Mouse (Mus musculus): ENCODE data around the gene Pitx3. TPM values are rescaled to one million over a fixed set of nuclear protein-coding genes. Genes with fewer than 3 reads are reported as not detected.

The Pitx3 gene
- polyA plus RNA-seq, 2 experiments = 8.1 to 14.0 TPM

GRCm38 (mm10) chr19:46140324-46140723 is 7.8 kb downstream of the Pitx3 start:
- ATAC-seq (ENCODE audit: low FRiP score, low read depth) (no peak), DNase-seq (ENCODE audit: low spot score) (no peak)
- Histone ChIP-seq H3K9me3 (ENCODE audit: control insufficient read depth, low read length) (no peaks in the 10 kb centered on the region), H3K4me3 (replicated peaks; ENCODE audit: low read length) (no peak overlapping the region), H3K36me3 (ENCODE audit: control insufficient read depth, insufficient read depth, low read length) (no peaks in the 10 kb centered on the region), H3K9ac (ENCODE audit: low read depth, low read length, severe bottlenecking) (no peak overlapping the region), H3K4me2 (replicated peaks; ENCODE audit: low read depth, low read length, severe bottlenecking) (no peak overlapping the region), H3K27ac (replicated peaks; ENCODE audit: low read depth, low read length) (no peak overlapping the region), H3K4me1 (ENCODE audit: control insufficient read depth, insufficient read depth, low read length) (peaks cover 10% of the 10 kb centered on the region; the same call in 1 of the 2 replicates), H3K27me3 (ENCODE audit: control insufficient read depth, insufficient read depth, low read length) (peaks cover 57% of the 10 kb centered on the region)
- TF ChIP-seq POLR2A (IDR thresholded peaks at IDR 0.05; ENCODE audit: borderline replicate concordance, extremely low read depth, insufficient read depth, insufficient read length) = no peak
- 63% methylated on average over 2 of the region's 2 CpGs for WGBS

DNA sequence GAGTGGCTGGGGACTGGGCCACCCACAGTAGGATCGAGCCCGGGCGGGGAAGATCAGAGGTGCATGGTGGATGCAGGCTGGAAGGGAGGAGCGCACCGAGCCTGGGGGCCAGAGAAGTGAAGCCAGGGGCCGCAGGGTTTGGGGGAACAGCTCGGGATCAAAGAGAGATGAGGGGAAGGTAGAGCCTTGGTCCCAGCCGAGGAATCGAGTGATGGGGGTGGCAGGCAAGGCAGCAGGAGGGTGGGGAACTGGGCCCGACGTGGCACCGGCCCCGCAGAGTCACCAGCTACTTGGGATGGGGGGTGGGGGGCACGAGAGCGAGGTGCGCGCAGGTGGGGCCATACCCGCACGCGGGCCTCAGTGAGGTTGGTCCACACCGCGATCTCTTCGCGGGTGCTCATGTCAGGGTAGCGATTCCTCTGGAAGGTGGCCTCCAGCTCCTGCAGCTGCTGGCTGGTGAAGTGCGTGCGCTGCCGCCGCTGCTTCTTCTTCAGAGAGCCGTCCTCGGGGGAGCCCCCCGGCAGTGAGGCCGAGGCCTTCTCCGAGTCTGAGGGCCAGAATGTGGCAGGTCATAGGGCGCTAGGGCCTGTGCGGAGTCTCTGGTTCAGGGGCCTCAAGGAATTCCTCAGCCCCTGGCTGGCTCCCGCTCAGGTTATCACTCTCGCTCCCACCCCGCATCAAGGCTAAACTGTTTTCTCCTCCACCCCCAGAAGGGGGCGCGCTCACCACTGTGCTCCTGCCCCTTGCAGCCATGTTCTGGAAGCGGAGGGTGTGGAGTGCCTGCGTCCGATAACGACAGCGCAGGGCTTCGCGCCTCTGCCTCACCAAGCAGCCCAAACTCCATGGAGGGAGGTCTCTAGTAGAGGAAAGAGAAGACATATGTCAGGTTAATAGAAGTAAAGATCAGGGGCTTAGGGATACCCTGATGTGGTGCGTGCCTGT is 11.2 kb downstream of the Pitx3 start:
- Histone ChIP-seq H3K9ac (ENCODE audit: low read depth, low read length, severe bottlenecking) (peak overlapping the region; percentile 51; the same call in 1 of the 2 replicates), H3K4me3 (replicated peaks; ENCODE audit: low read length) (peak overlapping the region; percentile 51), H3K9me3 (ENCODE audit: control insufficient read depth, low read length) (no peaks in the 10 kb centered on the region), H3K36me3 (ENCODE audit: control insufficient read depth, insufficient read depth, low read length) (no peaks in the 10 kb centered on the region), H3K27me3 (ENCODE audit: control insufficient read depth, insufficient read depth, low read length) (peaks cover 65% of the 10 kb centered on the region), H3K4me2 (replicated peaks; ENCODE audit: low read depth, low read length, severe bottlenecking) (peak overlapping the region; percentile 100), H3K27ac (replicated peaks; ENCODE audit: low read depth, low read length) (no peak overlapping the region), H3K4me1 (ENCODE audit: control insufficient read depth, insufficient read depth, low read length) (peaks cover 11% of the 10 kb centered on the region; the same call in 1 of the 2 replicates)
- ATAC-seq (ENCODE audit: low FRiP score, low read depth) (no peak), DNase-seq (ENCODE audit: low spot score) (peak; percentile 18)
- 3% methylated on average over 45 of the region's 49 CpGs for WGBS
- TF ChIP-seq POLR2A (IDR thresholded peaks at IDR 0.05; ENCODE audit: borderline replicate concordance, extremely low read depth, insufficient read depth, insufficient read length) = no peak

GRCm38 (mm10) chr19:46135789-46136638 is 12.1 kb downstream of the Pitx3 start:
- Histone ChIP-seq H3K4me3 (replicated peaks; ENCODE audit: low read length) (peak overlapping the region; percentile 51), H3K9me3 (ENCODE audit: control insufficient read depth, low read length) (no peaks in the 10 kb centered on the region), H3K36me3 (ENCODE audit: control insufficient read depth, insufficient read depth, low read length) (no peaks in the 10 kb centered on the region), H3K4me1 (ENCODE audit: control insufficient read depth, insufficient read depth, low read length) (peaks cover 15% of the 10 kb centered on the region; the same call in 1 of the 2 replicates), H3K9ac (ENCODE audit: low read depth, low read length, severe bottlenecking) (peak overlapping the region; percentile 51), H3K27ac (replicated peaks; ENCODE audit: low read depth, low read length) (no peak overlapping the region), H3K27me3 (ENCODE audit: control insufficient read depth, insufficient read depth, low read length) (peaks cover 74% of the 10 kb centered on the region), H3K4me2 (replicated peaks; ENCODE audit: low read depth, low read length, severe bottlenecking) (peak overlapping the region; percentile 100)
- no peak for DNase-seq (ENCODE audit: low spot score)
- no peak for TF ChIP-seq POLR2A (IDR thresholded peaks at IDR 0.05; ENCODE audit: borderline replicate concordance, extremely low read depth, insufficient read depth, insufficient read length)
- WGBS = under 1% methylated on average over 67 of the region's 79 CpGs
- peak; percentile 45; the same call in 1 of the 2 replicates for ATAC-seq (ENCODE audit: low FRiP score, low read depth)

DNA sequence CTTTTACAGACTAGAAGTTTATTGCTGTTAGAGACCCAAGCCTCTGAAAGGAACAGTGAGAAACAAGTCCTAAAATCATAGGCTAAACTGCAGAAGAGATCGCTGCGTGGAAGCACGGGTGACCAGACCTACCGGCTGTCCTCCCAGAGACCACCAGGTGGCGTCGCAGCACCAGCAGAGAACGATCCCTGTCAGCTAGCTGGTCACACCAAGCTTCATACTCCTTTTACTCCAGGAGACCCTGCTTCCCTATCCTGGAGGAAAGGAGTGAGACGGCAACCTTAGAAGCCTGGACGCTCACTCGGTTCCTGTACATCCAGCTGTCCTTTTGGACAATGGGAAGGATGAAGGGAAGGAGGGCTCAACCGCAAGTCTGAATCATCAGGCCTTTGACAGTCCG is 12.8 kb downstream of the Pitx3 start:
- no peak overlapping the region for H3K9ac ChIP-seq (ENCODE audit: low read depth, low read length, severe bottlenecking)
- no peaks in the 10 kb centered on the region for H3K9me3 ChIP-seq (ENCODE audit: control insufficient read depth, low read length)
- no peaks in the 10 kb centered on the region for H3K36me3 ChIP-seq (ENCODE audit: control insufficient read depth, insufficient read depth, low read length)
- 0% methylated on average over 12 of the region's 12 CpGs for WGBS
- H3K4me1 ChIP-seq (ENCODE audit: control insufficient read depth, insufficient read depth, low read length) = peaks cover 15% of the 10 kb centered on the region; the same call in 1 of the 2 replicates
- H3K27ac ChIP-seq (replicated peaks; ENCODE audit: low read depth, low read length) = no peak overlapping the region
- peak overlapping the region; percentile 100 for H3K4me2 ChIP-seq (replicated peaks; ENCODE audit: low read depth, low read length, severe bottlenecking)
- peak; percentile 75 for ATAC-seq (ENCODE audit: low FRiP score, low read depth)
- peak overlapping the region; percentile 51 for H3K4me3 ChIP-seq (replicated peaks; ENCODE audit: low read length)
- peak; percentile 95 for DNase-seq (ENCODE audit: low spot score)
- 0 out of 2 replicates have a peak, but pooled peaks have one; percentile 44 for TF ChIP-seq POLR2A (IDR thresholded peaks at IDR 0.05; ENCODE audit: borderline replicate concordance, extremely low read depth, insufficient read depth, insufficient read length)
- peaks cover 81% of the 10 kb centered on the region for H3K27me3 ChIP-seq (ENCODE audit: control insufficient read depth, insufficient read depth, low read length)

GRCm38 (mm10) chr19:46132577-46132976 is 15.5 kb downstream of the Pitx3 start:
- no peaks in the 10 kb centered on the region for H3K36me3 ChIP-seq (ENCODE audit: control insufficient read depth, insufficient read depth, low read length)
- no peak overlapping the region for H3K27ac ChIP-seq (replicated peaks; ENCODE audit: low read depth, low read length)
- H3K9ac ChIP-seq (ENCODE audit: low read depth, low read length, severe bottlenecking) = no peak overlapping the region
- H3K4me3 ChIP-seq (replicated peaks; ENCODE audit: low read length) = no peak overlapping the region
- TF ChIP-seq POLR2A (IDR thresholded peaks at IDR 0.05; ENCODE audit: borderline replicate concordance, extremely low read depth, insufficient read depth, insufficient read length) = no peak
- ATAC-seq (ENCODE audit: low FRiP score, low read depth) = no peak
- peaks cover 15% of the 10 kb centered on the region; the same call in 1 of the 2 replicates for H3K4me1 ChIP-seq (ENCODE audit: control insufficient read depth, insufficient read depth, low read length)
- no peak for DNase-seq (ENCODE audit: low spot score)
- H3K4me2 ChIP-seq (replicated peaks; ENCODE audit: low read depth, low read length, severe bottlenecking) = no peak overlapping the region
- no peaks in the 10 kb centered on the region for H3K9me3 ChIP-seq (ENCODE audit: control insufficient read depth, low read length)
- WGBS = 44% methylated on average over 6 of the region's 6 CpGs
- H3K27me3 ChIP-seq (ENCODE audit: control insufficient read depth, insufficient read depth, low read length) = peaks cover 68% of the 10 kb centered on the region
